Mouse (Mus musculus): ENCODE measurements around the gene Sdccag8. TPM values are rescaled to one million over a fixed set of nuclear protein-coding genes. Genes with fewer than 3 reads are reported as not detected.
A peak's percentile ranks its signal among the peaks of the same experiment; 100 is the strongest.

Sdccag8 gene
- polyA plus RNA-seq, 1 experiment = 4.0 TPM

GRCm38 (mm10) chr1:176848613-176849290, 34.3 kb downstream of the Sdccag8 start:
- H3K36me3 ChIP-seq (ENCODE audit: control insufficient read depth, insufficient read depth, low read length) = peaks cover 14% of the 10 kb centered on the region
- no peak for DNase-seq (ENCODE audit: low read depth in 1 of 2, low spot score in 2 of 2)
- TF ChIP-seq CTCF (IDR thresholded peaks at IDR 0.05; ENCODE audit: extremely low read depth, insufficient read depth, insufficient read length, insufficient replicate concordance) (no peak), POLR2A (IDR thresholded peaks at IDR 0.05; ENCODE audit: low read depth, low read length) (no peak)
- no peaks in the 10 kb centered on the region for H3K27me3 ChIP-seq (ENCODE audit: control insufficient read depth, insufficient read depth, low read length)
- H3K27ac ChIP-seq (ENCODE audit: insufficient read depth, low read length) = no peak overlapping the region
- H3K4me3 ChIP-seq (ENCODE audit: extremely low read depth, insufficient read depth, insufficient read length) = no peak overlapping the region
- 89% methylated on average over 11 of the region's 11 CpGs for WGBS
- H3K4me1 ChIP-seq (ENCODE audit: control insufficient read depth, insufficient read depth, insufficient read length) = no peaks in the 10 kb centered on the region

- Histone ChIP-seq H3K27me3 (ENCODE audit: control insufficient read depth, insufficient read depth, low read length) (no peaks in the 10 kb centered on the region), H3K36me3 (ENCODE audit: control insufficient read depth, insufficient read depth, low read length) (peaks cover 13% of the 10 kb centered on the region), H3K27ac (ENCODE audit: insufficient read depth, low read length) (no peak overlapping the region), H3K4me3 (ENCODE audit: extremely low read depth, insufficient read depth, insufficient read length) (no peak overlapping the region), H3K4me1 (ENCODE audit: control insufficient read depth, insufficient read depth, insufficient read length) (no peaks in the 10 kb centered on the region)
- no peak for DNase-seq (ENCODE audit: low read depth in 1 of 2, low spot score in 2 of 2)
- TF ChIP-seq CTCF (IDR thresholded peaks at IDR 0.05; ENCODE audit: extremely low read depth, insufficient read depth, insufficient read length, insufficient replicate concordance) (no peak), POLR2A (IDR thresholded peaks at IDR 0.05; ENCODE audit: low read depth, low read length) (no peak)
- 89% methylated on average over 2 of the region's 2 CpGs for WGBS
These were observed 34.9 kb downstream of the Sdccag8 start for GRCm38 (mm10) chr1:176849377-176849776.

GRCm38 (mm10) chr1:176851401-176851800, 36.9 kb downstream of the Sdccag8 start:
- WGBS = 94% methylated on average over 7 of the region's 7 CpGs
- TF ChIP-seq CTCF (IDR thresholded peaks at IDR 0.05; ENCODE audit: extremely low read depth, insufficient read depth, insufficient read length, insufficient replicate concordance) (no peak), POLR2A (IDR thresholded peaks at IDR 0.05; ENCODE audit: low read depth, low read length) (no peak)
- Histone ChIP-seq H3K27me3 (ENCODE audit: control insufficient read depth, insufficient read depth, low read length) (no peaks in the 10 kb centered on the region), H3K4me1 (ENCODE audit: control insufficient read depth, insufficient read depth, insufficient read length) (no peaks in the 10 kb centered on the region), H3K4me3 (ENCODE audit: extremely low read depth, insufficient read depth, insufficient read length) (no peak overlapping the region), H3K27ac (ENCODE audit: insufficient read depth, low read length) (no peak overlapping the region), H3K36me3 (ENCODE audit: control insufficient read depth, insufficient read depth, low read length) (peaks cover 10% of the 10 kb centered on the region)
- DNase-seq (ENCODE audit: low read depth in 1 of 2, low spot score in 2 of 2) = no peak

GRCm38 (mm10) chr1:176852813-176853590, 38.5 kb downstream of the Sdccag8 start:
- WGBS = 59% methylated on average over 9 of the region's 9 CpGs
- DNase-seq (ENCODE audit: low read depth in 1 of 2, low spot score in 2 of 2) = no peak
- H3K4me3 ChIP-seq (ENCODE audit: extremely low read depth, insufficient read depth, insufficient read length) = no peak overlapping the region
- TF ChIP-seq POLR2A (IDR thresholded peaks at IDR 0.05; ENCODE audit: low read depth, low read length) (no peak), CTCF (IDR thresholded peaks at IDR 0.05; ENCODE audit: extremely low read depth, insufficient read depth, insufficient read length, insufficient replicate concordance) (no peak)
- H3K4me1 ChIP-seq (ENCODE audit: control insufficient read depth, insufficient read depth, insufficient read length) = no peaks in the 10 kb centered on the region
- peaks cover 9% of the 10 kb centered on the region for H3K36me3 ChIP-seq (ENCODE audit: control insufficient read depth, insufficient read depth, low read length)
- H3K27me3 ChIP-seq (ENCODE audit: control insufficient read depth, insufficient read depth, low read length) = no peaks in the 10 kb centered on the region
- no peak overlapping the region for H3K27ac ChIP-seq (ENCODE audit: insufficient read depth, low read length)

- WGBS = 65% methylated on average over 9 of the region's 9 CpGs
These were observed 47.7 kb downstream of the Sdccag8 start for GRCm38 (mm10) chr1:176861981-176862644.

GRCm38 (mm10) chr1:176870501-176870900, 56.0 kb downstream of the Sdccag8 start:
- Histone ChIP-seq H3K27ac (ENCODE audit: insufficient read depth, low read length) (no peak overlapping the region), H3K36me3 (ENCODE audit: control insufficient read depth, insufficient read depth, low read length) (peaks cover 8% of the 10 kb centered on the region; the same call in 1 of the 2 replicates), H3K4me1 (ENCODE audit: control insufficient read depth, insufficient read depth, insufficient read length) (no peaks in the 10 kb centered on the region), H3K27me3 (ENCODE audit: control insufficient read depth, insufficient read depth, low read length) (no peaks in the 10 kb centered on the region), H3K4me3 (ENCODE audit: extremely low read depth, insufficient read depth, insufficient read length) (no peak overlapping the region)
- no peak for DNase-seq (ENCODE audit: low read depth in 1 of 2, low spot score in 2 of 2)
- no peak for TF ChIP-seq POLR2A (IDR thresholded peaks at IDR 0.05; ENCODE audit: low read depth, low read length)
- TF ChIP-seq CTCF (IDR thresholded peaks at IDR 0.05; ENCODE audit: extremely low read depth, insufficient read depth, insufficient read length, insufficient replicate concordance) = no peak
- 95% methylated on average over 11 of the region's 11 CpGs for WGBS

More at GRCm38 (mm10) chr1:176861981-176862644, 47.7 kb downstream of the Sdccag8 start:
- peak; percentile 49 to 50 for DNase-seq (ENCODE audit: low read depth in 1 of 2, low spot score in 2 of 2)
- no peak overlapping the region for H3K27ac ChIP-seq (ENCODE audit: insufficient read depth, low read length)
- no peaks in the 10 kb centered on the region for H3K4me1 ChIP-seq (ENCODE audit: control insufficient read depth, insufficient read depth, insufficient read length)
- H3K27me3 ChIP-seq (ENCODE audit: control insufficient read depth, insufficient read depth, low read length) = no peaks in the 10 kb centered on the region
- TF ChIP-seq POLR2A (IDR thresholded peaks at IDR 0.05; ENCODE audit: low read depth, low read length) (no peak), CTCF (IDR thresholded peaks at IDR 0.05; ENCODE audit: extremely low read depth, insufficient read depth, insufficient read length, insufficient replicate concordance) (no peak; the same call in 1 of the 2 replicates)
- H3K4me3 ChIP-seq (ENCODE audit: extremely low read depth, insufficient read depth, insufficient read length) = no peak overlapping the region
- peaks cover 1% of the 10 kb centered on the region; the same call in 1 of the 2 replicates for H3K36me3 ChIP-seq (ENCODE audit: control insufficient read depth, insufficient read depth, low read length)
